Mouse (Mus musculus) olfactory bulb, adult 2 months (tissue): Measurements from ENCODE around the gene Usp3.

ENCODE experiments used
- CTCF ChIP-seq: fragments of 200-500 bp; IDR thresholded peaks from 2 replicates; pipeline ENCODE4 v1.5.1; 2012; ENCODE audit warnings: low read depth, mild to moderate bottlenecking, low read length, moderate library complexity; ENCODE audit not compliant: insufficient read depth
- POLR2A ChIP-seq: fragments of 200-500 bp; IDR thresholded peaks from 2 replicates; pipeline ENCODE4 v1.6.1; 2012; ENCODE audit warnings: mild to moderate bottlenecking, low read depth, low read length, moderate library complexity; ENCODE audit not compliant: insufficient read depth

- no peak for TF ChIP-seq CTCF
- no peak for TF ChIP-seq POLR2A
These were observed 649 bp upstream of the Usp3 start for GRCm38 (mm10) chr9:66593613-66593969.
